ENCODE assay signal across 20 mouse cellular contexts in genomic region chr6:108224361-108224760, GRCm38 (mm10).
"Had no signal": no experiment of that assay in that cellular context is flagged by ENCODE, and none has a peak within 500 bp of the region (broad histone marks: within the 10 kb centered on the region; RNA-seq: fewer than 3 reads in every experiment).

No protein-coding gene starts in this region.

- H3K9ac ChIP-seq: liver, embryonic 13.5 days; lung, embryonic 14.5 days; neural tube, embryonic 12.5 days; neural tube, embryonic 15.5 days had no signal

- H3K4me2 ChIP-seq: liver, embryonic 13.5 days; lung, embryonic 14.5 days; neural tube, embryonic 12.5 days; neural tube, embryonic 15.5 days had no signal

- H3K27ac ChIP-seq: left cerebral cortex, adult 2 months; liver, embryonic 13.5 days; midbrain, embryonic 10.5 days; neural tube, embryonic 12.5 days; neural tube, embryonic 15.5 days; stomach, postnatal 0 days had no signal

- ATAC-seq: lung, postnatal 0 days had no signal

- H3K36me3 ChIP-seq: liver, embryonic 13.5 days; neural tube, embryonic 12.5 days; neural tube, embryonic 15.5 days had no signal

- H3K4me3 ChIP-seq: left cerebral cortex, adult 2 months; liver, embryonic 13.5 days; megakaryocyte, embryonic 14.5 days; midbrain, embryonic 10.5 days; neural tube, embryonic 12.5 days; neural tube, embryonic 15.5 days had no signal

- H3K27me3 ChIP-seq: liver, embryonic 13.5 days; megakaryocyte, embryonic 14.5 days; neural tube, embryonic 12.5 days; neural tube, embryonic 15.5 days had no signal

- H3K9me3 ChIP-seq: liver, embryonic 13.5 days; megakaryocyte, embryonic 14.5 days; midbrain, embryonic 10.5 days; neural tube, embryonic 12.5 days; neural tube, embryonic 15.5 days had no signal

- DNase-seq: kidney, postnatal 10 days; kidney, postnatal 36 days; layer of hippocampus, postnatal 36 days; liver, embryonic 13.5 days; lung, embryonic 14.5 days; lung, postnatal 36 days; midbrain, embryonic 14.5 days; right cerebral cortex, adult 18-20 months; right cerebral cortex, postnatal 14 days; right cerebral cortex, postnatal 4 days; thymus, adult 2 months; thymus, postnatal 14 days; thymus, postnatal 4 days had no signal

- H3K4me1 ChIP-seq: neural tube, embryonic 12.5 days; neural tube, embryonic 15.5 days had no signal
